8 mouse cellular contexts compared by ENCODE assay signal in the genomic region with DNA sequence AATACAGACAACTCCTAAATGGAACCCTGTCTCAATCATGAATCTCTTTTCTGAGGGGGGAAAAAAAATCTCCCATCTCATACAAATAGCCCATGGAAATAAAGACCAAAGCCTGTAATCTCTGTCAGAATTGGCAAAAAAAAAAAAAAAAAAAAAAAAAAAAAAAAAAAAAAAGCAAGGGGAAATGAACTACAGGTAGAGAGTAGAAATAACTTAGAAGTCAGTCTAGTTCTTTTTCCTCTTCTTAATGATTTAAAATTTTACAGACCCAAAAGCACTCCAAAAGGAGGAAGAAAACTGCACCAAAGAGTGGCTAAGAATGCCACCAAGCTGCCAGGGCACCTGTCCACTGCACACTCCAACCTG. TPM values are rescaled to one million over a fixed set of nuclear protein-coding genes. Genes with fewer than 3 reads are reported as not detected.
DNase-seq lines count a peak whose midpoint lies in the region; ATAC-seq and TF ChIP-seq lines count a peak whose summit lies in the region.

No protein-coding gene starts in this region.

- no peaks in the 10 kb centered on the region for H3K36me3 ChIP-seq in testis, adult 2 months (ENCODE audit: control insufficient read depth, insufficient read depth, low read length)
- no peaks in the 10 kb centered on the region for H3K36me3 ChIP-seq in liver, embryonic 13.5 days

- H3K9me3 ChIP-seq in liver, embryonic 13.5 days (replicated peaks) = no peaks in the 10 kb centered on the region

- H3K4me1 ChIP-seq in testis, adult 2 months (ENCODE audit: control insufficient read depth, insufficient read depth, low read length) = peaks cover 4% of the 10 kb centered on the region; the same call in 1 of the 2 replicates
- peaks cover 17% of the 10 kb centered on the region for H3K4me1 ChIP-seq in liver, embryonic 13.5 days (replicated peaks)

- no peak for DNase-seq in gastrocnemius, adult 2 months
- no peak for DNase-seq in gastrocnemius, adult 18-20 months (ENCODE audit: low spot score)
- no peak for DNase-seq in testis, postnatal 10 days (ENCODE audit: low spot score)
- no peak for DNase-seq in liver, embryonic 13.5 days
- DNase-seq in gastrocnemius, postnatal 14 days = no peak
- DNase-seq in gastrocnemius, postnatal 25 days = no peak

- H3K27me3 ChIP-seq in testis, adult 2 months (ENCODE audit: control insufficient read depth, insufficient read depth, low read length) = no peaks in the 10 kb centered on the region
- no peaks in the 10 kb centered on the region for H3K27me3 ChIP-seq in liver, embryonic 13.5 days

- peak overlapping the region; percentile 85 for H3K27ac ChIP-seq in gastrocnemius, adult 2 months
- H3K27ac ChIP-seq in testis, adult 2 months (ENCODE audit: control insufficient read depth, insufficient read depth, low read depth, low read length) = no peak overlapping the region
- no peak overlapping the region; the same call in 1 of the 2 replicates for H3K27ac ChIP-seq in liver, embryonic 13.5 days

- TF ChIP-seq POLR2A in testis, adult 2 months (IDR thresholded peaks at IDR 0.05; ENCODE audit: control insufficient read depth, low read depth, low read length) = no peak

- TF ChIP-seq CTCF in gastrocnemius, adult 2 months (IDR thresholded peaks at IDR 0.05) = no peak
- no peak for TF ChIP-seq CTCF in testis, adult 2 months (IDR thresholded peaks at IDR 0.05; ENCODE audit: control insufficient read depth, insufficient read depth, insufficient replicate concordance, low read depth, low read length)

- ATAC-seq in liver, embryonic 13.5 days (ENCODE audit: low read depth) = no peak
- ATAC-seq in activated CD4-positive, CD25-positive, alpha-beta regulatory T cell, adult 4 months = no peak

- peak overlapping the region; percentile 92 for H3K4me3 ChIP-seq in gastrocnemius, adult 2 months
- peak overlapping the region; percentile 90 for H3K4me3 ChIP-seq in testis, adult 2 months (ENCODE audit: control insufficient read depth, low read depth, low read length)
- H3K4me3 ChIP-seq in liver, embryonic 13.5 days (replicated peaks) = peak overlapping the region; percentile 80

- intact Hi-C loops in gastrocnemius, adult 2 months (cut with DNase I) = loop anchor here (2.0 kb wide), 1 partner anchor 297 kb away; no protein-coding TSS in a partner anchor
- intact Hi-C loops in gastrocnemius, postnatal 14 days (cut with DNase I; ENCODE audit: low total_unique reads) = loop anchor here (10.0 kb wide), 1 partner anchor 301 kb away; no protein-coding TSS in a partner anchor

- H3K4me2 ChIP-seq in liver, embryonic 13.5 days = peak overlapping the region; percentile 98

- peak overlapping the region; percentile 79 for H3K9ac ChIP-seq in liver, embryonic 13.5 days

RNA-seq across cellular contexts. Expression of gene Ahr, which starts 1.1 kb away (rescaled TPM):
- total RNA-seq in gastrocnemius, adult 2 months (2021) = 1 to 10 TPM; 1.4 to 1.5 TPM
- total RNA-seq in gastrocnemius, adult 18-20 months (2021) = 1 to 10 TPM; 1.1 to 1.7 TPM
- polyA plus RNA-seq in testis, adult 2 months (2012; rRNA removed) = 0.36 and 0.54 TPM in 2 replicates
- polyA plus RNA-seq in liver, embryonic 13.5 days (2015; fragmentation: Nextera tagmentation; extraction: Ambion mirVana) = 1.7 and 2.0 TPM in 2 replicates
- 1 to 10 TPM; 6.1 to 9.2 TPM for polyA plus RNA-seq in activated CD4-positive, CD25-positive, alpha-beta regulatory T cell, adult 4 months (2017; shearing (Covaris generic))
- total RNA-seq in gastrocnemius, postnatal 14 days (2021) = 1 to 10 TPM; 2.1 to 3.2 TPM
- 1 to 10 TPM; 1.7 to 1.9 TPM for total RNA-seq in gastrocnemius, postnatal 25 days (2021)
